Mouse (Mus musculus): Measurements from ENCODE around the gene Ifi205. TPM values are rescaled to one million over a fixed set of nuclear protein-coding genes. Genes with fewer than 3 reads are reported as not detected.
"Not testable (repeated sequence)": the region's sequence is repeated elsewhere in the genome, so short reads cannot be mapped to it uniquely, and the experiment has no call there.

Gene Ifi205
- 2.3 and 3.5 TPM in 2 replicates for total RNA-seq (2017)

DNA sequence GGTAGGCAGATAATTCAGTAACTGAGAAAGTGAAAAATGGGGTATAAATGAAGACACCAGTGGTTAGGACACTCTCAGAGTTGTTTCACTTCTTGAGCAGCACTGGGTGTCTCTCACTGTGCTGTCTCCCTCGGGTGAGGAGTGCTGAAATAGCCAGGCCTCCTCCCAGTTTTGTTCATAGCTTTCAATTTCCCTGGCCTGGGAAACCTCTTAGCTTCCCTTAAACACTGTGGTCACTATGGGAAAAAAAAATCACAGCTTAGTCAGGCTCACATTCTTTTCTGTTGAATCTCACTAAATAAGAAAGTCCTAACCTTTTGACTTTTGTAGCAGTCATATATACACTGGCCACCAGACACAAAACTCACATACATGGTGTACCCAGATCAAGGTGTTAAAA lies at the start of gene Ifi205:
Gene Ifi205 (minus strand): TSS at position 113 of the 400 bp plus-strand sequence.
- 0 out of 2 replicates have a peak, but pooled peaks have one; percentile 32 for ATAC-seq (replicated peaks; ENCODE audit: low read depth, poor library complexity, severe bottlenecking)

DNA sequence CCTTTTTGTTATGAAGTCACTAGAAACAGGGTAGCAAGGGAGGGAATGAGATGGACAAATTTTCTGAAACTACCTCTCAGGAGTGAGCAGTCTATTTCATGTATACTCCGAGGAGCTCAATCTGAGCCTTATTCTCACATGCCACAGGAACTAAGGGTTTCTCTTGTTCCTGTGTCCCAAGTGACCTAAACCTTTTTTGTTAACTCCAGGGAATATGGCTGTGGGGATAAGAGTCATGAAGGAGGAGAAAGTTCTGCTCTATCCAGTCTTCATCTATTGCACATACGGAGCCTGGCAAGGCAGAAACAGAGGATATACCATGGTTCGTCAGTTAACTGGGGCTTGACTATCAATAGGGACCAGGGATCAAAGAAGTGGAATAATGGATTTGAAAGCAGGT lies 34.7 kb upstream of the Ifi205 start, which contains the start of gene Olfr430:
Gene Olfr430 (plus strand): TSS at position 301 of the 400 bp plus-strand sequence.
- ATAC-seq (replicated peaks; ENCODE audit: low read depth, poor library complexity, severe bottlenecking), result no peak

DNA sequence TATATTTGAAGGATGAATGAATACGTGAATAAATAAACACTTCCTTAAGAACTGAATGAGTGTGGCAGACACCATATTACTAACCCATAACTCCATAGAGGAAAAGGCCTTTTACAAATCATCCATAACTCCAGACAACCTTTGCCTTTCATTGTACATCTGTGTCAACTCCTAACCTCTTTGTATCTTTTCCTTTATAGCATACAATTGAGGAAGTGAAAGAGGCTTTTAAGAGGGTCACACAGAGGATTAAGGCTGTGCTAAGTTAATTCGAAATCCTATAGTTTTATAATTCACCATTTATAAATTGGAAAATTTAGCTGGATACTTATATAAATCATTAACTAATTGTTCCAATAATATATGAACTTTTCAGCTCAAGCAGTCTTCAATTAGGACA lies 23.6 kb upstream of the Ifi205 start:
- peak; percentile 59; the same call in 1 of the 2 replicates for ATAC-seq (replicated peaks; ENCODE audit: low read depth, poor library complexity, severe bottlenecking)

DNA sequence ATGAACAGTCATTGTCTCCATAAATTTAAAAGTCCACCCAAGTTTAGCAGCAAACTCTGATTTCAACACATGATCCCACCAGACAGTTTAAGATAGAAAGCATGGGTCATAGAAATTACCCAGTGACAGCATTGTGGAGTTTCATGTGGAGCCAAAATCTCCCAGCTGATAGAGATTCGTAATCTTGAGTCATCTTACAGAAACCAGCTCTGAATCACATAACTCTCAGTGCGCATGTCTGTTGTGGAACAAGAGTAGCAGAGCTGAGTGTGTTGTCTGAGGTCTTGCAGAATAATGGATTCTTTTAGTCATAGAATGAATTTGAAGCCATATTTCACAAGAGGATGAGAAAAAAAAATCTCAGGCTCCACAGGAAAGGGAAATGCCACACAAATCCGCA lies 21.4 kb upstream of the Ifi205 start:
- no peak for ATAC-seq (replicated peaks; ENCODE audit: low read depth, poor library complexity, severe bottlenecking)

DNA sequence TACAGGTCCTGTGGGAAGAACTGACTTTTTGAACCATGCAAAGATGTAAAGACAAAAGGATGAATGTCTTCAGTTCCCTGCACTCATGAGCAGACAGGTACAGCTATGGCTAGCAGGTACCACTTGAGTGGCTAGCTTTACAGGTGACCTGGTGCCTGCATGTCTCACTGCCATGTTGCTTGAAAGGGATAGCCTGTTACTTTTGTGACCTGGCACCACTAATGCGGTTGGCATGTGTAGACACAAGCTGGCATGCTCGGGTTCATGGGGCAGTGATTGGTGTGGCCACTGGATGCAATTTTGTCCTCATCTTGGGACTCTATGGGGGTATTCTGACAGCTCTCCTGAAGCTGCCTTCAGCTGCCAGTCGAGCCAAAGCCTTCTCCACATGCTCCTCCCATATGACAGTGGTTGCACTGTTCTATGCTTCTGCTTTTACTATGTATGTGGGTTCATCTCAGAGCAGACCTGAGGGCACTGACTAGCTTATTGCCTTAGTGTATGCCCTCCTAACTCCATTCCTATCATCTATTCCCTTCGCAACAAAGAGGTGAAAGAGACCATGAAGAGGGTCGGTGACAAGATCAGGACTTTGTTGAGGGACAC lies 20.4 kb upstream of the Ifi205 start:
- ATAC-seq (replicated peaks; ENCODE audit: low read depth, poor library complexity, severe bottlenecking), result peak; percentile 62

DNA sequence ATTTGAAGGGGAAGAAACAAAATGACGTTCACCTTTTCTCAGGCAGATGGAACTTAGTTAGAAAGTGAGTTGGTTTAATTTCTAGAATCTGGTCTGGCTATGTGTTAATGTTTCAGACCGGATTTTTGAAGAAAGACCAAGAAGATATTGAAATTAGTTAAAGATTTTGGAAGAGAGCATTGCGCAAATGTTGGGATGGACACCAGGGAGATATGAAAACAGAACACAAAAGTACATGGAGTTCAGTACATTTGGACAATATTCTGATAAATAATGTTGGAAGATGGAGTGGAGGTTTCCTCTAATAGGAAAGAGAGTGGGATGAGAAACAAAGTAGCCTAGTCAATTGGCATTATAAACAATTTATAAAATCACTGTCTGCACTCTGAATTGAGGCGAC lies 19.9 kb upstream of the Ifi205 start:
- ATAC-seq (replicated peaks; ENCODE audit: low read depth, poor library complexity, severe bottlenecking), result no peak

DNA sequence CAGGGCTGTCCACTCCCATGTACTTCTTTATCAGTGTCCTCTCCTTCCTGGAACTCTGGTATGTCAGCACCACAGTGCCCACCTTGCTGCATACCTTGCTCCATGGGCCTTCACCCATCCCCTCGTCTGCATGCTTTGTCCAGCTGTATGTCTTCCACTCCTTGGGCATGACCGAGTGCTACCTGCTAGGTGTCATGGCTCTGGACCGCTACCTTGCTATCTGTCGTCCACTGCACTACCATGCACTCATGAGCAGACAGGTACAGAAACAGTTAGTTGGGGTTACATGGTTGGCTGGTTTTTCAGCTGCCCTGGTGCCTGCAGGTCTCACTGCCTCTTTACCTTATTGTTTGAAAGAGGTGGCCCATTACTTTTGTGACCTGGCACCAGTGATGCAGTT lies 18.9 kb upstream of the Ifi205 start:
- ATAC-seq (replicated peaks; ENCODE audit: low read depth, poor library complexity, severe bottlenecking), result no peak

DNA sequence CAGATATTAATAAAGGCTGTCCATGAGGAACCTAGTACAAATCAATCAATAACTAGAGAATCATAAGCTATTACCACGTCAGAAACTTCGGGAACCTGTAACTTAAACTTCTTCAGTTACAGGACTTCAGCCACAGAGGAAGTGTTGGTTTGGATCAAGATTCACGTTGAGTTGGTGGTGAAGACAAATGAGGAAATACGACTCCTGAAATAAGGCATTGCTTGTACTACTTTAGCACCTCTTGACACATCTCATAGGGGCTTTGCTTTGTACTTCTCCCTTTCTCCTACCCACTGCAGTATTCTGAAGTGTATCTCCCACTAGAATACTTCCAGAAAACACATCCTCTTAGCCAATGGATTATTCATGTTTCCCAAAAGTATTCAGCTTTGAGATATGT lies 17.7 kb upstream of the Ifi205 start:
- peak; percentile 78 for ATAC-seq (replicated peaks; ENCODE audit: low read depth, poor library complexity, severe bottlenecking)

DNA sequence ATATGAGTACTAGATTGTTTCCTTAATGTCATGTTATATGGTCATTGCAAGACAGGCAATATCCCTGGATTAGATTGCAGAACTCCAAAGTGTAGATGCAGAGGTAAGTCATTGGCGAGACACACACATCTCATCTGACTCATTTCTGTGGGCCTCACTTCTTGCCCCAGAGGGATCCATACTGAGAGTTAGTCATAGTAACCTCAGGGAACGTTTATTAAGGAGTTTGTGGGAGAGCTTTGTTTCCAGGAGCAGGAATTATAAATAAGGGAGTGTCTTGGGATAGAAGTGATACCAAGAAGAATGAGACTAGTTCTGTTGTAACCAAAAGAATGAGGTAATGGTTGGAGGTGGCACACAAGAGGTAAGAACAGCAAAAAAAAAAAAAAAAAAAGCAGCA lies 17.3 kb upstream of the Ifi205 start, which contains the start of gene Olfr432:
Gene Olfr432 (plus strand): TSS at position 313 of the 400 bp plus-strand sequence.
- ATAC-seq (replicated peaks; ENCODE audit: low read depth, poor library complexity, severe bottlenecking), result no peak

DNA sequence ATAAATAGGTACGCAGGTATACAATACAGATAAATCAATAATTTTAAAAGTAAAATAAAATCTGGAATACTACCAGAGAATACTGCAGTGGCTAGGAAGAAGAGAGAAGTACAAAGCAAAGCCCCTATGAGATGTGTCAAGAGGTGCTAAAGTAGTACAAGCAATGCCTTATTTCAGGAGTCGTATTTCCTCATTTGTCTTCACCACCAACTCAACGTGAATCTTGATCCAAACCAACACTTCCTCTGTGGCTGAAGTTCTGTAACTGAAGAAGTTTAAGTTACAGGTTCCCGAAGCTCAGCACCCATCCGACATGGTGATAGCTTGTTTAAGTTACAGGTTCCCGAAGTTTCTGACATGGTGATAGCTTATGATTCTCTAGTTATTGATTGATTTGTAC lies 16.6 kb upstream of the Ifi205 start:
- ATAC-seq (replicated peaks; ENCODE audit: low read depth, poor library complexity, severe bottlenecking), result peak; percentile 76

DNA sequence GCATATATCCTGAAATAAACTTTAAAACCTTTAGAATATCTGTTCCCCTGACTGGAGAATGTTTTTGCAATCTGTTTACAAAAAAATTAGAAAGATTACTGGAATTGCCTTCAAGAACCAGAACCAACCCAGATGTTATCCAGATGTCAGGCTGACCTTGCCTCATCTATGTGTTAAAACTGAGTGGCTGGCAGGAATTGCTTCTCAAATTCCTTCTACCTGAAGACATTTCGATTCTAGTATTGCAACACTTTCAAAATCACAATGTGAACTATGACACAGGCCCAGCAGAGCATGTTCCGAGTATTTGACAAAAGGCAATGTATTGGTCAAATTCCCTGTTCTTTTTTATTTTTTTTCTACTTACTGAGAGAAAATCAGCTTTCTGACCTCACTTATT lies 12.8 kb upstream of the Ifi205 start:
- ATAC-seq (replicated peaks; ENCODE audit: low read depth, poor library complexity, severe bottlenecking), result no peak

DNA sequence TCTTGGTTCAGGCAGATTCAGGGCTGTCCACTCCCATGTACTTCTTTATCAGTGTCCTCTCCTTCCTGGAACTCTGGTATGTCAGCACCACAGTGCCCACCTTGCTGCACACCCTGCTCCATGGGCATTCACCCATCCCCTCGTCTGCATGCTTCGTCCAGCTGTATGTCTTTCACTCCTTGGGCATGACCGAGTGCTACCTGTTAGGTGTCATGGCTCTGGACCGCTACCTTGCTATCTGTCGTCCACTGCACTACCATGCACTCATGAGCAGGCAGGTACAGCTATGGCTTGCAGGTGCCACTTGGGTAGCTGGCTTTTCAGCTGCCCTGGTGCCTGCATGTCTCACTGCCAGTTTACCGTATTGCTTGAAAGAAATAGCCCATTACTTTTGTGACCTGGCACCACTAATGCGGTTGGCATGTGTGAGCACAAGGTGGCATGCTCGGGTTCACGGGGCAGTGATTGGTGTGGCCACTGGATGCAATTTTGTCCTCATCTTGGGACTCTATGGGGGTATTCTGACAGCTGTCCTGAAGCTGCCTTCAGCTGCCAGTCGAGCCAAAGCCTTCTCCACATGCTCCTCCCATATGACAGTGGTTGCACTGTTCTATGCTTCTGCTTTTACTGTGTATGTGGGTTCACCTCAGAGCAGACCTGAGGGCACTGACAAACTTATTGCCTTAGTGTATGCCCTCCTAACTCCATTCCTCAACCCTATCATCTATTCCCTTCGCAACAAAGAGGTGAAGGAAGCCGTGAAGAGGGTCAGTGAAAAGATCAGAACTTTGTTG lies 10.7 kb upstream of the Ifi205 start:
- peak; percentile 63 for ATAC-seq (replicated peaks; ENCODE audit: low read depth, poor library complexity, severe bottlenecking)

DNA sequence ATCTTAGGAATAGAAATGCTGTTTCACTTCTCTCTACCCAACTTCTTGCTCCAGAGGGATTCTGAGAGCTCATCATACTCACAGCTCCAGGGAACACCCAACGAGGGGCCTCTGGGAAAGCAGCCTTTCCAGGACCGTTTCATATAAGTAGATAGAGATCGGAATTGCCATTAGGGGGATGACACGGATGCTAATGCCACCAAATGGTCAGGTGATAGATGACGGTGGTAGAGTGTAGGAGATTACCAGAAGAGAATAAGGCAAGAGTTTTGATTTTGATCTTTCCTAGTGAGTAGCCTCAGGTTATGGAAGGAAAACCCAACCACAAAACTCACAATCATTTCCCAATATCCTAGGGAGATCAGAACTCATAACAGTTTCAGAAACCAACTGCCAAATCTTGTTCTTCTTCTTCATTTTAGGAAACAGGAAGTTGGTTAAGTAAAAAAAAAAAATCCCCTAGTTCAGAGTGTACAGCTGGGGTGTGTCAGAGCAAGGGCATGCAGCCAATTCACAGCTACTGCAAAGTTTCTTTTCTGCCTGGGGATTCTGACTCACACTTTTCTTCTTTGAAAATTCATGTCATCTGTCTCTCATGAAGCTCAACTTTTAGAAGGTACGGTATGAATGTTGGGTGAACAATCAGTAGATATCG lies 9.0 kb upstream of the Ifi205 start, which contains the start of gene Olfr433:
Gene Olfr433 (plus strand): TSS at position 183 of the 655 bp plus-strand sequence.
- ATAC-seq (replicated peaks; ENCODE audit: low read depth, poor library complexity, severe bottlenecking), result peak; percentile 81

DNA sequence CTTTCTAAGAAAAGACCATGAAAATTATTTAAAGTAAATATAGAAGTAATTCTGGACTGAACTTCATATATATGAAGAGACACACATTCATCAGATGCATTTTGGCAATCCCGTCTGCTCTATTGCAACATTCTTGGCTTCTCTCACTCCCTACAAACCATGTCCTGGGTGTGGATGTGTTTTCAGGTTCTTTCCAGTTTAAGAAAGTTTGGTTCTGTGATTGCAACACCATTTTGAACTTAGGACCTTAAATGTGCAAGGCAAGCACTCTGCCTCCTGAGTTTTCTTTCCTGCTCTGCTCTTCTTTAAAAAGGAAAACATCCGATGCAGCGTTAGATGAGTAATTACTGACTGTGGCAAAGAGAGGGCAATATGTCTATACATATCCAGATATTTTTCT lies 6.9 kb upstream of the Ifi205 start:
- ATAC-seq (replicated peaks; ENCODE audit: low read depth, poor library complexity, severe bottlenecking), result no peak

DNA sequence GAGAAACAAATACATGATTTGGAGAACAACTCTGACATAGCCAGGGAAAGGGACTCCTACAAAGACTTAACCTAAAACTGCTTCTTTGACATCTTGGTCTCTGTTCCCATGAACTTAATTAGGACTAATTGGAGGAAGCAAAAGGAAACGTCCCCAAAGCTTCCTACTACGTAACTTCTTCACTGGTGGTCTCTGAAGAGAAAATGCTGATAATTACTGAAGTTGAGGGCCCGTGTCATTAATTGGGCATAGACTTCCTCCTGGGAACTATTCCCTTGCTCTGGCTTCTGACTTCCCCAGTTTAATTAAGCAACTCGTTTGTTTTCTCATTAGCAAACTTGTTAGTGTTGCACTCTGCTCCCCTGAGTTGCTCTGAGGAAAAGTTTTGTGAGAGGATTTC lies 4.2 kb upstream of the Ifi205 start:
- no peak for ATAC-seq (replicated peaks; ENCODE audit: low read depth, poor library complexity, severe bottlenecking)

DNA sequence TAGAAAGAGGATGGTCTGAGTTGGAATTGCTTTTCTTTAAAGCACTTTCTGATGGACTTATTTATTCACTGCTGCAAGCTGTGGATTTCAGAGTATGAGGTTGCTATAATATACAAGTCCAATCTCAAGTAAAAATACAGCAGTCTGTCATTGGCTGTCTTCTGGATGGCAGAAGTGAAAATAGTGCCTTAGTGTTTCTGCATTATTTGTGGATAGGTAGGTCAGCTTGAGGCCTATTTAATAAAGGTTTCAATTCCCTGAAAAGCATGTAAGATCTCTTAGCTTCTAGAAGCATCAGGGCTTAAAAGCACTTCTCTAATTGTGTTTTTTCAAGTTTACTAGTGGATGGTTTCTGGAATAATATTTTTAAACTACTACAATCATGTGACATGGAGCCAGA lies 24.6 kb downstream of the Ifi205 start:
- ATAC-seq (replicated peaks; ENCODE audit: low read depth, poor library complexity, severe bottlenecking), result peak; percentile 55

DNA sequence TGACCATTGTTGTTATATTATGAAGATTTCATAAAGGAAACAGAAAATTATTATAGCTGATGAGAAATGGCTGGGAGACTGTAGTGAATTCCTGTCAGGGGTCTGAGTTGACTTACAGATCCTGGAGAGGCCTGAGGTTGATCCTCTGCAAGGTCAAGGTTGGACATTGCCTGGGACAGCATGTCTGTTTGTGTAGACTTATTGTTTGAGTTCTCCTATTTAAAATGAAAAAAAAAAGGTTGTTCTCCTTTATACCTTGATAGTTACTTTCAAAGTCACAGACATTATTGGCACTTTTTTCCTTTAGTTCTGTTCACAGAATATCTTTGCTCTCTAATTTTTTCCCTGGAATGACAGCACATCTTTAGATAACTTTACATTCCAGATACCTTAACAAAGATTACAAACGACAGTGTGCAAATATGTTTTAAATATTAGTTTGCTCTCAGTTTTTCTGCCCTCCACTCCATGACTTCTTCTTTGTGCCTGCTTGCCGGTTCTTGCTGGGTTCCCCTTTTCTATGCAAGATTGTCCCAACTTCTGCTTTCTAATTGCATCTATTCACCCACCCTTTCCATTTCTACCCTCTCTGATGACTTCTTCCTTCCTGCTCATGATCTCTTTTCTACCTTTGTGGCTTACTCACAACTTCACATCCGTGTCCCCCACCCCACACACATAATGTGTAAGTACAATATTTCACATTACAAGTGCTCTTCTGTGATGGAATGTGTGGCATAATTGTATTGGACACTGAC lies 27.1 kb downstream of the Ifi205 start:
- peak; percentile 98 for ATAC-seq (replicated peaks; ENCODE audit: low read depth, poor library complexity, severe bottlenecking)

DNA sequence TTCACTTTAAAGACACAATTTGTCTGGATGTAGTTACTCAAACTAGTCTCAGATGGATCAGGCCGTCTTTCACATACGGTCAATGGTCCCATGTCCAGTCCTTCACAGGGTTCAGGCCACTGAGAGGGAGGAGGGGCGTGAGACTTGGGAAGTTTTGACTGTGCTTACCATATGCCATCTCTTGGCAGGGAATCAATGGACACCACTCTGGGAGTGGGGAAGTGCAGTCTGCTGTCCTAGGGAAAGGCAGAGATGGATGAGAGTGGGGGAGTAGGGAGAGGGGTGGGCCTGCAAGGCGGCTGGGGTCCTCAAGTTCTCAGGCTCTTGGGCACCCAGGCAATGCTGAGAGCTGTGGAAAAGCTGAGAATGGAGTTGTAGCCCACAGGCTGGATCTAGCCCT lies 36.6 kb downstream of the Ifi205 start:
- no peak for ATAC-seq (replicated peaks; ENCODE audit: low read depth, poor library complexity, severe bottlenecking)

DNA sequence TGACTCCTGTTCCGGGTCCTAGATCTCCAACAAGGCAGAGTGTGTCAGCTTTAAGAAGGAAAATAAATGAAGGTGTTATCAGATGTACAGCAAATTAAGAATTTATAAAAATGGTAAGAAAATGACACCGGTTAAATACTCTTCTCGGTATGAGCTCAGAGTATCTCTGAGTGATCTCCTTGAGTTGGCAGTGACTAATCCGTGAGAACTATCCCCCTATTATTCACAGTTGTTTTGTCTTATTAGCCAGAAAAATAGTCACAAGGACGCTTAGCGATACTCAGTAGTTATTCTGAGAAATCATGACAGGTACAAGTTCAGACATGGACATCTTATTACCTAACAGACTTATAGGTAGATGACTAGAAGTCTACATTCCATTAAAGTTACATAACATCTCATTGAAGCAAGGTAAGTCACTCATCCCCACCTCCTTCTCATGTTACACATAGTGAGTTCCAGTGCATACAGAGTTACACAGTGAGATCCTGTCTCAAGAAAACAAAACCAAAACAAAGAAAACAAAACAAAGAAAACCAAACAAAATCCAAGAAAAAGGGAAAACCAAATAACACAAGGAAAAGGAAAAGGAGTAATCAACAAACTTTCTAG lies 48.8 kb downstream of the Ifi205 start, which contains the start of gene Ifi202b:
Gene Ifi202b (minus strand): TSS at position 51 of the 612 bp plus-strand sequence.
- ATAC-seq (replicated peaks; ENCODE audit: low read depth, poor library complexity, severe bottlenecking), result not testable (repeated sequence)

DNA sequence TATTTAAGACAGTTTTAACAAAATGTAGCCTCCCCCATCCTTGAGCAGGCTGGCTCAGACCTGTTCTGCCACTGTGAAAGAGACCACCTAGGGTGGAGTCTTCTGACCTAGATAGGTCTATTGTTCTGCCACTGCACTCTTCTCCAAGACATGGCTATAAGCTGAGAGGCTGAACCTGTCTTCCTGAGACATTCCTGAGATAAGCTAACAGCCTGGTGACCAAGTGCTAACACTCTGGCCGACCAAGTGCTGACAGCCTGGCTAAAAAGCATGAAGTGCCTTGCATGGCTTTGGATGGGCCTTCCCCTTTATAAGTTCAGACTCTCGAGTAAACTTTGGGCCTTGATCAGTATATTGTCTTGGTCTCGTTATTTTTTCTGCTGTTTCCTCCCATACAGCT lies 50.6 kb downstream of the Ifi205 start:
- not testable (repeated sequence) for ATAC-seq (replicated peaks; ENCODE audit: low read depth, poor library complexity, severe bottlenecking)
